Mouse (Mus musculus) liver, postnatal 0 days (tissue): ENCODE data around the gene Tor1b. TPM values are rescaled to one million over a fixed set of nuclear protein-coding genes. Genes with fewer than 3 reads are reported as not detected.
"Not testable (repeated sequence)": the region's sequence is repeated elsewhere in the genome, so short reads cannot be mapped to it uniquely, and the experiment has no call there.

Experiments used
- ATAC-seq: fragments of 200-750 bp; cut with Nextera tagmentation; 2 replicates; pipeline ENCODE4 v1.8.0; 2017; ENCODE audit warnings: mild to moderate bottlenecking, moderate library complexity
- DNase-seq: peaks from one replicate; pipeline ENCODE4 v3.0.0-alpha.2; 2016
- H3K27ac ChIP-seq: fragments of 300-500 bp; sonication (generic); 2 replicates; pipeline ENCODE4 v1.5.1; 2014; ENCODE audit warnings: antibody characterized with exemption, moderate library complexity, mild to moderate bottlenecking, low read depth
- H3K27me3 ChIP-seq: fragments of 300-500 bp; sonication (generic); 2 replicates; pipeline ENCODE4 v1.6.1; 2014; ENCODE audit warnings: low read length, control low read depth, mixed read lengths; ENCODE audit not compliant: insufficient read depth
- H3K36me3 ChIP-seq: fragments of 300-500 bp; sonication (generic); replicated peaks from 2 replicates; pipeline ENCODE4 v1.6.1; 2014; ENCODE audit warnings: mild to moderate bottlenecking, control low read depth, low read length, moderate library complexity, mixed read lengths; ENCODE audit not compliant: insufficient read depth
- H3K4me1 ChIP-seq: fragments of 300-500 bp; sonication (generic); 2 replicates; pipeline ENCODE4 v1.6.1; 2014; ENCODE audit warnings: antibody characterized with exemption, mild to moderate bottlenecking, control low read depth; ENCODE audit not compliant: insufficient read depth
- H3K4me2 ChIP-seq: fragments of 300-500 bp; sonication (generic); 2 replicates; pipeline ENCODE4 v1.6.1; 2014; ENCODE audit warnings: low read depth, mild to moderate bottlenecking, low read length, moderate library complexity, mixed read lengths
- H3K4me3 ChIP-seq: fragments of 300-500 bp; sonication (generic); 2 replicates; pipeline ENCODE4 v1.5.1; 2014; ENCODE audit warnings: low read depth, low read length
- H3K9ac ChIP-seq: fragments of 300-500 bp; sonication (generic); replicated peaks from 2 replicates; pipeline ENCODE4 v1.6.1; 2014; ENCODE audit warnings: mild to moderate bottlenecking, moderate library complexity
- H3K9me3 ChIP-seq: fragments of 300-500 bp; sonication (generic); 2 replicates; pipeline ENCODE4 v1.6.1; 2016; ENCODE audit warnings: mild to moderate bottlenecking, control low read depth, low read length, mixed read lengths
- CTCF ChIP-seq: sonication (generic); IDR thresholded peaks from 2 replicates; pipeline ENCODE4 v1.5.1; 2016; ENCODE audit warnings: antibody characterized with exemption, low read depth
- EP300 ChIP-seq: IDR thresholded peaks from 2 replicates; pipeline ENCODE4 v1.6.1; 2016; ENCODE audit warnings: antibody characterized with exemption, low read depth, mild to moderate bottlenecking
- WGBS: fragments of 180-500 bp; shearing (Covaris S2); extraction: QIAGEN DNeasy Blood & Tissue Kit; methylation state at CpG from one replicate; pipeline ENCODE4 v1.1.7; 2014; ENCODE audit not compliant: insufficient replicate concordance; 5-methylcytosine and 5-hydroxymethylcytosine counted together
- polyA plus RNA-seq: library from polyadenylated mRNA; unstranded; fragments of >200 nt; fragmentation: Nextera tagmentation; extraction: Ambion mirVana; gene quantifications from 2 replicates; pipeline ENCODE4 v1.2.1, GENCODE M21; 2015

Gene Tor1b
- polyA plus RNA-seq, 1 experiment from 2014 or later, result 29.2 TPM

DNA sequence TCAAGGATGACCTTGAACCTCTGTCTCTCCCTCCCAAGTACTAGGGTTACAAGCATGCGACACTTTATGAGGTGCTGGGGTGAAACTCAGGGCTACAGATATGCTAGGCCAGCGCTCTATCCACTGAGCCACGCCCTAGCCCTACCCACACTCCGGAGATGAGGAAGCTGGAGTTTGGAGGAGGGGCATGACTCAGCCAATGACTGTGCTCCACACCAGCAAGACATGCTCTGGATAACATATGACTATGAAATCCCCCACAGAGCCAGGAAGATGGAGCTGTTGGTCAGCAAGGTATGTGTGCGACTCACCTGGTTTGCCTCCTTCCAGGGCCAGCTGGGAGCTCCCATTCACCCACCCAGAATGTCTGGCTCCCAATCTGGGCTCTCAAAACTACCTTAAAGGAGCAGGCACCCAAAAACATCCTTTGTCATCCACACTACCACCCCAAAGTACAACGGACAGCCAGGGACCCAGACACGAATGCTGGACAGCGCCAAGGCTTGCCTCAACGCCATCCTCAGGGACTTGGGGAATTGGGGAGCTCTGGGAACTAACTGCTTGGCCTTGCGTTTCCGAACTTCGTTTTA, 23.8 kb upstream of the Tor1b start:
- Histone ChIP-seq H3K4me1 (peaks cover 28% of the 10 kb centered on the region), H3K27ac (peak overlapping the region; percentile 75), H3K9ac (peak overlapping the region; percentile 48), H3K27me3 (no peaks in the 10 kb centered on the region), H3K4me3 (peak overlapping the region; percentile 40), H3K4me2 (peak overlapping the region; percentile 70), H3K36me3 (no peaks in the 10 kb centered on the region), H3K9me3 (no peaks in the 10 kb centered on the region)
- peak; percentile 82 for ATAC-seq
- peak; percentile 76 for DNase-seq
- TF ChIP-seq EP300, result no peak
- no peak for TF ChIP-seq CTCF
- WGBS, result 21% methylated on average over 12 of the region's 12 CpGs

DNA sequence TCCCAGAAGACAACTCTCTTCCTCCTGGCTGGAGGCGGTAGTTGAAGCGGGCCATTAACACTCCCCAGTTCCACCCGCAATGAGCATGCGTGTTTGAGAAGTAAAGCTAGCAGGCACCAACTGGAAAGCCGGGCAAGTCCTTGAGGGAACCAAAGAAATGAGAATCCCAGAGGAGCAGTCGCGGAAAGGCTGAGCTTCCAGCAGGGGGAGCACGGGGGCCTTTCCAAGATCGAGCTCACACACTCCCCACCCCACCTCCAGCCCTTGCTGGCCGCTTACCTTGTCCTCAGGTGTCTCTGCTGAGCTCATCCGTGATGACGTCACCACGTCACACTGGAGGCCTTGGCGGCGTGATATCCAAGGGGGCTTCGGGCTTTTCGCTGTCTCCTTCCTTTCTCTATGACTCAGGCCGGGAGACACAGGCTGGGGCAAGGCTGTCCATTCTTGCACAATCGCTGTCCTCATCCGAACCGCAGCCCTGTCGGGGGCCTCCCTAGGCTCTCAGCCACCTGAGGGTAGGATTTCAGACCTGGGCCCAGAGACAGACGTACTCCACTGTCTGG, 23.2 kb upstream of the Tor1b start, which contains the start of gene Ptges:
Gene Ptges, minus strand, starts transcription at position 381 of the 563 bp plus-strand sequence.
- Histone ChIP-seq H3K9ac (peak within 1 kb of the TSS; percentile 48), H3K4me2 (peak within 1 kb of the TSS; percentile 70), H3K4me1 (peaks cover 28% of the 10 kb centered on the region), H3K36me3 (no peaks in the 10 kb centered on the region), H3K27me3 (no peaks in the 10 kb centered on the region), H3K27ac (peak within 1 kb of the TSS; percentile 75), H3K9me3 (no peaks in the 10 kb centered on the region), H3K4me3 (peak within 1 kb of the TSS; percentile 40)
- peak; percentile 75 for DNase-seq
- 2% methylated on average over 22 of the region's 23 CpGs for WGBS
- no peak for TF ChIP-seq EP300
- peak; percentile 72 for TF ChIP-seq CTCF
- peak; percentile 52 for ATAC-seq

DNA sequence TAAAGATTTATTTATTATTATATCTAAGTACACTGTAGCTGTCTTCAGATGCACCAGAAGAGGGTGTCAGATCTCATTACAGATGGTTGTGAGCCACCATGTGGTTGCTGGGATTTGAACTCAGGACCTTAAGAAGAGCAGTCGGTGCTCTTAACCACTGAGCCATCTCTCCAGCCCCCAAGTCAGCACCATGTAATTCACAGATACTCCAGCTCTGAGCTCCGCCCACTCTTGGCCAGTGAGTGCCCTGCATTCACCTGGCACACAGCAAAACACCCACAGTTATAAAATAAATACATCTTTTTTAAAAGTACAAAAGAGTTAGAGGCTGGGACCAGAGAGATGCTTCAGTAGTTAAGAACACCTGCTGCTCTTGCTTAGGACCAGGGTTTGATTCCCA, 21.9 kb upstream of the Tor1b start:
- peaks cover 28% of the 10 kb centered on the region for H3K4me1 ChIP-seq
- not testable (repeated sequence) for H3K4me3 ChIP-seq
- 71% methylated on average over 2 of the region's 2 CpGs for WGBS

DNA sequence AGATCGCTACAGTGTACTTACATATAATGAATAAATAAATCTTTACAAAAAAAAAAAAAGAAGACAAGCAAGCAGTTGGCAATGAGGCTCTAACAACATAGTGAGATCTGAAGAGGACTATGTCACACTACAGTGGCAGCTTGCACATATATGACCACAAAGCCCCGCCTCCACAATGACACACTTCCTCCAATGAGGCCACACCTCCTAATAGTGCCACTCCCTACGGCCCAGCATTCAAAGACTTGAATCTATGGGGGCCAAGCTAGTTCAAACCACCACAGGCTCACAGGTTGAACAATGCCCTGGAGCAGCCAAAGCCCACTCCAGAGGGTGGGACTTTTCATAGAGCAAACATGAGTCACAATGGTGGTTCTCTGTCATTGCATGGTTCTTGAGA, 20.8 kb upstream of the Tor1b start:
- no peak overlapping the region for H3K27ac ChIP-seq
- no peaks in the 10 kb centered on the region for H3K9me3 ChIP-seq
- DNase-seq (no peak), ATAC-seq (no peak)
- H3K4me3 ChIP-seq, result no peak overlapping the region
- no peaks in the 10 kb centered on the region for H3K27me3 ChIP-seq
- 72% methylated on average over 3 of the region's 3 CpGs for WGBS
- no peaks in the 10 kb centered on the region for H3K36me3 ChIP-seq
- H3K4me1 ChIP-seq, result peaks cover 26% of the 10 kb centered on the region
- TF ChIP-seq EP300, result no peak
- no peak for TF ChIP-seq CTCF
- no peak overlapping the region for H3K4me2 ChIP-seq
- H3K9ac ChIP-seq, result no peak overlapping the region

More for the DNA sequence above, 21.9 kb upstream of the Tor1b start:
- DNase-seq, H3K27ac ChIP-seq, H3K36me3 ChIP-seq, H3K9me3 ChIP-seq, H3K9ac ChIP-seq, H3K27me3 ChIP-seq, H3K4me2 ChIP-seq, ATAC-seq: not testable (repeated sequence)

DNA sequence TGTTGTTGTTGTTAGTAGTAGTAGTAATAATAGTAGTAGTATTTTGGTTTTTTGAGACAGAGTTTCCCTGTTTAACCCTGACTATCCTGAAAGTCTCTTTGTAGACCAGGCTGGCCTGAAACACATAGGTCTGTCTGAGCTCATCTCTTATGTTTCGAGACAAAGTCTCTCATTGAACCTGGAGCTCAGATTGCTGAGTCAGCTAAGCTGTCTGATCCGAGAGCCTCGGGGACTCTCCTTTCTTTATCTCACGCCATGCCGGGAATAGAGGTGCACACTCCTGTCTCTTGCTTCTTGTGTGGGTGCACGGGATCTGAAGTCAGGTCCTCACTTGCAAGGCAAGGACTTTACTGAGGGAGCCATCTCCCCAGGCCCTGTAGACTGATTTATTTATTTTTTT, 19.7 kb upstream of the Tor1b start:
- 72% methylated on average over 6 of the region's 6 CpGs for whole genome bisulfite sequencing
- TF ChIP-seq EP300 (no peak), CTCF (no peak)
- H3K27me3 ChIP-seq, result no peaks in the 10 kb centered on the region
- no peak for ATAC-seq
- H3K9me3 ChIP-seq, result no peaks in the 10 kb centered on the region
- no peak overlapping the region for H3K9ac ChIP-seq
- no peaks in the 10 kb centered on the region for H3K36me3 ChIP-seq
- no peak for DNase-seq
- H3K4me3 ChIP-seq, result no peak overlapping the region
- H3K4me2 ChIP-seq, result no peak overlapping the region
- H3K4me1 ChIP-seq, result peaks cover 18% of the 10 kb centered on the region
- H3K27ac ChIP-seq, result no peak overlapping the region

DNA sequence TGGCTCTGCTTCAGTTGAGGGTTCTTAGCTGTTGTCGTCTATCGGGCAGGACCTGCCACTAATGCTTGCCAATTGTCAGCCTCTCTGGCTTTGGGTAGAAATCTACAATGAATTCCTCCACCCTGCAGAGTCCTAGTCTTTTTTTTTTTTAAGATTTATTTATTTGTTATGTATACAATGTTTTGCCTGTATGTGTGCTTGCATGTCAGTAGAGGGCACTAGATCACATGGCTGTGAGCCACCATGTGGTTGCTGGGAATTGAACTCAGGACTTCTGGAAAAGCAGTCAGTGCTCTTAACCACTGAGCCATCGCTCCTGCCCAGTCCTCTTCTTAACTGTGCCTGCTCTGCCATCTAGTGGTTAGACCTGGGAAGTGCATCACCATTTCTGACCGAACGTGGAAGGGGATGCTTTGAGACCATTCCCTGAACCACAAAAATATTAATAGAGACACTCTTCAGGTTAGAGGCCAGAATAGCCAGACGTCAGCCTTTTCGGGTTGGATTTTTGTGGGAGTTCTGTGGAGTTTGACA, 18.8 kb upstream of the Tor1b start:
- no peaks in the 10 kb centered on the region for H3K27me3 ChIP-seq
- DNase-seq, result peak; percentile 75
- H3K36me3 ChIP-seq, result no peaks in the 10 kb centered on the region
- no peak for TF ChIP-seq EP300
- TF ChIP-seq CTCF, result peak; percentile 95
- H3K9ac ChIP-seq, result no peak overlapping the region
- ATAC-seq, result peak; percentile 34; the same call in 1 of the 2 replicates
- no peak overlapping the region for H3K4me2 ChIP-seq
- H3K4me1 ChIP-seq, result peaks cover 11% of the 10 kb centered on the region
- 16% methylated on average over 7 of the region's 7 CpGs for WGBS
- H3K4me3 ChIP-seq, result no peak overlapping the region
- no peaks in the 10 kb centered on the region for H3K9me3 ChIP-seq
- H3K27ac ChIP-seq, result no peak overlapping the region
